Mouse (Mus musculus) stomach, embryonic 16.5 days (tissue): ENCODE results near the gene Nfix. TPM values are rescaled to one million over a fixed set of nuclear protein-coding genes. Genes with fewer than 3 reads are reported as not detected.

Source experiments
- ATAC-seq: fragments of 200-750 bp; cut with Nextera tagmentation; 2 replicates; pipeline ENCODE4 v1.8.0; 2017; ENCODE audit warnings: moderate number of reproducible peaks, moderate TSS enrichment; ENCODE audit not compliant: insufficient read depth, low FRiP score
- H3K27ac ChIP-seq: fragments of 300-500 bp; sonication (generic); 2 replicates; pipeline ENCODE4 v1.5.1; 2014; ENCODE audit warnings: low read length
- H3K27me3 ChIP-seq: fragments of 300-500 bp; sonication (generic); 2 replicates; pipeline ENCODE4 v1.6.1; 2014; ENCODE audit warnings: low read length, control low read depth, mixed read lengths; ENCODE audit not compliant: control insufficient read depth, insufficient read depth
- H3K36me3 ChIP-seq: fragments of 300-500 bp; sonication (generic); 2 replicates; pipeline ENCODE4 v1.6.1; 2014; ENCODE audit warnings: low read length; ENCODE audit not compliant: control insufficient read depth, insufficient read depth
- H3K4me1 ChIP-seq: fragments of 300-500 bp; sonication (generic); 2 replicates; pipeline ENCODE4 v1.6.1; 2014; ENCODE audit warnings: low read length, control low read depth, mixed read lengths; ENCODE audit not compliant: control insufficient read depth, insufficient read depth
- H3K4me2 ChIP-seq: fragments of 300-500 bp; sonication (generic); 2 replicates; pipeline ENCODE4 v1.6.1; 2014; ENCODE audit warnings: low read depth, low read length, mixed read lengths
- H3K4me3 ChIP-seq: fragments of 300-500 bp; sonication (generic); replicated peaks from 2 replicates; pipeline ENCODE4 v1.5.1; 2014; ENCODE audit warnings: mild to moderate bottlenecking, low read length
- H3K9ac ChIP-seq: fragments of 300-500 bp; sonication (generic); 2 replicates; pipeline ENCODE4 v1.6.1; 2014; ENCODE audit warnings: low read length
- H3K9me3 ChIP-seq: fragments of 300-500 bp; sonication (generic); replicated peaks from 2 replicates; pipeline ENCODE4 v1.6.1; 2016; ENCODE audit warnings: low read length, control low read depth; ENCODE audit not compliant: control insufficient read depth
- WGBS: fragments of 180-500 bp; shearing (Covaris S2); extraction: QIAGEN DNeasy Blood & Tissue Kit; methylation state at CpG from one replicate; pipeline ENCODE4 v1.1.7; 2014; 5-methylcytosine and 5-hydroxymethylcytosine counted together
- polyA plus RNA-seq: library from polyadenylated mRNA; unstranded; fragments of >200 nt; fragmentation: Nextera tagmentation; extraction: Ambion mirVana; gene quantifications from 2 replicates; pipeline ENCODE4 v1.2.1, GENCODE M21; 2015

Gene Nfix
- polyA plus RNA-seq, 1 experiment from 2014 or later: 37.8 TPM

DNA sequence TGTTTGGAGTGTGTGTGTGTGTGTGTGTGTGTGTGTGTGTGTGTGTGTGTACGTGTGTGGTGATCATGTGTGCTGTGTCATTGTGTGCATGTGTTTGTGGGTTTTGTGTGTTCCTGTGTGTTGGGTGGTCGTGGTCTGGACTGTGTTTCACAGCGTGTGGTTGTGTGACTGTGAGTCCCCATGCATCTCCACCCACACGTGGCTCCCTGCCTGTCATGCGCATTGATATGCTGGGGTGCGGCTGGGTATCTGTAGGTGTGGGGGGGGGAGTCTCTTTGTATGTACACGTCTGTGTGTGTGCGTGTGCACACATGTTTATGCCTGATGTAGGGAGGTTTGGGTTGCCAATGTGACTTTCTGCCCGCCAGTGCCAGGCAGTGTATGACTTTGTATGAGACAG lies 7.0 kb downstream of the Nfix start:
- H3K4me1 ChIP-seq: peaks cover 62% of the 10 kb centered on the region
- no peak overlapping the region; the same call in 1 of the 2 replicates for H3K9ac ChIP-seq
- H3K36me3 ChIP-seq: no peaks in the 10 kb centered on the region
- ATAC-seq: no peak
- 81% methylated on average over 9 of the region's 9 CpGs for WGBS
- no peaks in the 10 kb centered on the region for H3K9me3 ChIP-seq
- H3K4me2 ChIP-seq: 0 out of 2 replicates have a peak overlapping the region, but pooled peaks have one; percentile 36
- H3K27me3 ChIP-seq: 0 out of 2 replicates have a peak, but pooled peaks cover 4% of the 10 kb centered on the region
- no peak overlapping the region for H3K27ac ChIP-seq
- H3K4me3 ChIP-seq: no peak overlapping the region

DNA sequence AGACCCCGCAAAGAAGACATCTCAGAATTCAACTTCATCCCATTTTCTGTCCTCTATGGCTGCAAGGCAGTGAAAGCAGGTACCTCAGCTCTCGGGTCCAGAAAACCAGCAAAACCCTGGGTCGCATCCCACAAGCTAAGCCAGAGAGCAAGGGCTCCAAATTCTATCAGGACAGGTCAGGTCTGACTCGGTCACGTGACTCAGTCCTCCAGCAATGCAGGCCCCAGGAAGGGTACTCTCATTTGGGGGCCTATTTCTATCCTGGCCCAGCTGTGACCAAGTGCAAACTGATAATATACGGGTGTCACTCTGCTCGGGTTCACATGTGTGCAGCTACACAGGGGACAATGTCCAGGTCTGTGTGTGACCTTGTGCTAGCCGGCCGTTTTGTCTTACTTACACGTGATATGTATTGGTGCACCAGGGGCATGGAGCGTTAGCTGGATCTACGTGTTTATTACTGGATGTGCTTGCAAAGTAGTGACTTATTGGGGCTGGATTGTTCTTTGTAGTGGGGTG lies 7.7 kb downstream of the Nfix start:
- WGBS: 76% methylated on average over 12 of the region's 12 CpGs
- Histone ChIP-seq H3K9me3 (no peaks in the 10 kb centered on the region), H3K36me3 (no peaks in the 10 kb centered on the region), H3K27me3 (peaks cover 7% of the 10 kb centered on the region; the same call in 1 of the 2 replicates), H3K4me1 (peaks cover 55% of the 10 kb centered on the region), H3K9ac (no peak overlapping the region), H3K4me2 (no peak overlapping the region), H3K27ac (no peak overlapping the region), H3K4me3 (no peak overlapping the region)
- ATAC-seq: no peak

DNA sequence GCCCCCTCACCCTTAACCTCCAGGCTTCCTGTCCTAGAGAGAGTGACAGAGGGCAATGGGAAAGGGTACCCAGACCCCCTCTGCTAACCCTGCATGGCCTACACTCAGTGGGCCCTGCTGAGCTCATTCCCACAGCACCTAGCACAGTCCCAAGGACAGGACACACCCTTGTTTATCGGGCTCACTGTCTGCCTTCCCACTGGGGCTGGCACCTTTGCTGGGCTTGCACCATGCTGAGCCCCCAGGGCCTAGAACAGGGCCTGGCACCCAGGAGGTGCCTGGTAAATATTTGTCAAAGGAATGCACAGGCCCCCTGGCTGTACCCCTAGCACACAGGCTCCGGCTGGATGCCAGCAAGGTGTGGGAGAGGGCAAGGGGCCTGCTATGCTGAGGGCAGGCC lies 9.6 kb downstream of the Nfix start:
- 62% methylated on average over 2 of the region's 2 CpGs for WGBS
- no peak overlapping the region for H3K4me2 ChIP-seq
- H3K9me3 ChIP-seq: no peaks in the 10 kb centered on the region
- peaks cover 17% of the 10 kb centered on the region for H3K27me3 ChIP-seq
- no peak overlapping the region for H3K4me3 ChIP-seq
- ATAC-seq: no peak
- H3K9ac ChIP-seq: peak overlapping the region; percentile 27; the same call in 1 of the 2 replicates
- no peaks in the 10 kb centered on the region for H3K36me3 ChIP-seq
- peaks cover 74% of the 10 kb centered on the region for H3K4me1 ChIP-seq
- H3K27ac ChIP-seq: no peak overlapping the region

DNA sequence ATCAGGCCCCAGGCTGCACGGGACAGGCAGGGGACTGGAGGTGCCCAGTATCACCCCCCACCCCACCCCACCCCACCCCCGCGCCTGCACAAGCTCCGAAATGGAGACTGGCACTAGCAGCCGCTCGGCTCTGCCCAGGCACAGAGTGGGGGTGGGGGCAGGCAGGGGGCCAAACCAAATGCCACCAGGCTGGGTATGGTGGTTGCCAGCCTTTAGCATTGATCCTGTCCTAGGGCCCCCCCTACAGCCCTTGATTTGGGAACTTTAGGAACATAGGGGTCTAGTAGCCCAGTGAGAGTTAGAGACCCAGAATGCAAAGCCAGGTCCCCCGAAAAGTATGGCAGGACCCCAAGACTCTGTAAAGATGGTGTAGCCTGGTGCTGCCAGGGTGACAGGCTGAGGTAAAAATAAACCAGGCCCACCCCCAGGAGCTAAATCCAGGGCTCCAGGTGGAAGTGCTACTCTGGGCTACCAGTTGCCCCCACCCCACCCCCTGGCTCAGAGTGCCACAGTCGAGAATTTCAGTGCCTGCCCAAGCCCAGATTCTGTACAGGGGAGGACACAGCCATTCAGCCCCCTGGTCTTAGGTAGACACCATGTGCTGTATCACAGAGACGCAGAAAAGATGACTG lies 10.2 kb downstream of the Nfix start:
- no peaks in the 10 kb centered on the region for H3K9me3 ChIP-seq
- H3K9ac ChIP-seq: no peak overlapping the region
- 75% methylated on average over 9 of the region's 9 CpGs for WGBS
- no peak for ATAC-seq
- H3K27ac ChIP-seq: no peak overlapping the region
- no peak overlapping the region for H3K4me3 ChIP-seq
- H3K27me3 ChIP-seq: peaks cover 19% of the 10 kb centered on the region
- peaks cover 78% of the 10 kb centered on the region for H3K4me1 ChIP-seq
- no peaks in the 10 kb centered on the region for H3K36me3 ChIP-seq
- no peak overlapping the region for H3K4me2 ChIP-seq

DNA sequence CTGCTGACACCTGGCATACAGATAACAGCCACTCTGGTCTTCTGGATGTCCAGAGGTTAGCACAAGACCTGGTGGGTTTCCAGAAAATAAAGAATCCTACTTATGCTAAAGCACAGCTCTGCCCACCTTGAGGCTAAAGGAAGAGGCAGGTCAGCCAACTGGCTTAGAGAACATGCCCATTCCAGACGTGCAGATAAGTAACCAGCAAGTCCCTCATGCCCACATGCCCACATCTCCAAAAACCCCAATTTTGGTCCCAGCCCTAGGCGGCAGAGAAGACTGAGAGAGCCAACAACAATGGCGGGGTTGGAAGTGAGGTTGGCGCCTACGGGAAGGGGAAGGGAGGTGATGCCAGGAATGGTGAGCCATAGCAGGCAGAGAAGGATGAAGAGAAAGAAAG lies 10.8 kb downstream of the Nfix start:
- Histone ChIP-seq H3K4me1 (peaks cover 78% of the 10 kb centered on the region), H3K27me3 (peaks cover 25% of the 10 kb centered on the region), H3K4me3 (no peak overlapping the region), H3K27ac (peak overlapping the region; percentile 35; the same call in 1 of the 2 replicates), H3K36me3 (no peaks in the 10 kb centered on the region), H3K4me2 (peak overlapping the region; percentile 41), H3K9me3 (no peaks in the 10 kb centered on the region), H3K9ac (peak overlapping the region; percentile 8; the same call in 1 of the 2 replicates)
- WGBS: 61% methylated on average over 5 of the region's 5 CpGs
- no peak for ATAC-seq

DNA sequence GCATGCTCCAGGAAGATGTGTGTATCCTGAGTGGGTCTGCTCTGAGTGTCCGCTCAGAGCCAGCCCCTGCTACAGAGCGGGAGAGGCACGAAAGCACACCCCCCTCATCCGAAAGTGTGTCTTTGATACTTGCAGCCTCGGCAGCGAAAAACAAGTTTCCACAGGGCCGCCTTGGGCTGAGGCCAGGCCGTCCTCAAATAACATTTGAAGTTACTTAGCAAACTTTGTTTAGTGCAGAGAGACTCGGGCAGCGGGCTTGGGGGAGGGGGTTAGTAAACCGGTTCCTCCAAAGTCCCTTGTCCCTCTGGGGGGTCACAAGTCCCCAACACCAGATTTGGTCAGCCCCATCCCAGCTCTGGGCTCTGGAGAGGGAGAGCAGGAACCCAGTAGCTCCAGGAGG lies 11.2 kb downstream of the Nfix start:
- Histone ChIP-seq H3K9me3 (no peaks in the 10 kb centered on the region), H3K27me3 (peaks cover 29% of the 10 kb centered on the region), H3K36me3 (no peaks in the 10 kb centered on the region), H3K4me2 (peak overlapping the region; percentile 41), H3K4me3 (no peak overlapping the region), H3K27ac (peak overlapping the region; percentile 35; the same call in 1 of the 2 replicates), H3K4me1 (peaks cover 76% of the 10 kb centered on the region), H3K9ac (peak overlapping the region; percentile 8; the same call in 1 of the 2 replicates)
- WGBS: 18% methylated on average over 11 of the region's 11 CpGs
- no peak for ATAC-seq

DNA sequence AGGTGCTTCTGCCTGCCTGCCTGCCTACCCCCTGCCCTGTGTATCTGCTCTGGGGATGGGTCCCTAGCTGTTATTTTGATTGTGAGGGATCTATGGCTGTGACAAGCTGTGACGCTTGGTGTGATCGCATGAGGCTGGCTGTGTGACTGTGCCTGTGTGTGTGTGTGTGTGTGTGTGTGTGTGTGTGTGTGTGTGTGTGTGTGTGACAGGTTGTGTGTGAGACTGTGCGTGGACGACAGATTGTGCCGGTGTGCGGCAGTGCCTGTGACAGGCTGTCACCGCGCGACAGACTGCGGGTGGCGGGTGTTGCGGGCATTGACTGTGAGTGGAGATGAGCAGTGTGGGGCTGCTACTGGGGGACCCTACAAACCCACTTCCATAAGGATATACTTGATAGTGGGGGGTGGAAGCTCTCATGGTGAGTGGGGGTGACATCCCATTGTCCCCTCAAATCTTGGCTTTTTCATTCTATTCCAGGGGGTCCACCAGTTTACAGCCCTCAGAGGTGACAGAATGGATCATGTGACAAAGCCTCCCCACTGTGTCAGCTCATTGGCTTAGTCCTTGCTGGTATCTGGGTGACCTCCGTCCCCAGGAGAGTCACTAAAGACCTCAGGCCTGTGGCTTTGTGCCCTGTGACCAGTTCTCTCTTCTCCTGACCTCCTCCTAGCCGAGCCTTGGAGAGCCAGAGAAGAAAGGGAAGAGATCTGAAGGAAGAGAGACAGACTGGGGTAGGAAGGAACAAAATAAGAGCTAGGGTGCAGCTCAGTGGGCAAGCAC lies 12.4 kb downstream of the Nfix start:
- Histone ChIP-seq H3K4me1 (peaks cover 65% of the 10 kb centered on the region), H3K4me3 (no peak overlapping the region), H3K27ac (no peak overlapping the region), H3K36me3 (no peaks in the 10 kb centered on the region), H3K27me3 (peaks cover 37% of the 10 kb centered on the region), H3K9me3 (no peaks in the 10 kb centered on the region), H3K4me2 (no peak overlapping the region), H3K9ac (no peak overlapping the region)
- WGBS: 58% methylated on average over 14 of the region's 14 CpGs
- no peak for ATAC-seq

DNA sequence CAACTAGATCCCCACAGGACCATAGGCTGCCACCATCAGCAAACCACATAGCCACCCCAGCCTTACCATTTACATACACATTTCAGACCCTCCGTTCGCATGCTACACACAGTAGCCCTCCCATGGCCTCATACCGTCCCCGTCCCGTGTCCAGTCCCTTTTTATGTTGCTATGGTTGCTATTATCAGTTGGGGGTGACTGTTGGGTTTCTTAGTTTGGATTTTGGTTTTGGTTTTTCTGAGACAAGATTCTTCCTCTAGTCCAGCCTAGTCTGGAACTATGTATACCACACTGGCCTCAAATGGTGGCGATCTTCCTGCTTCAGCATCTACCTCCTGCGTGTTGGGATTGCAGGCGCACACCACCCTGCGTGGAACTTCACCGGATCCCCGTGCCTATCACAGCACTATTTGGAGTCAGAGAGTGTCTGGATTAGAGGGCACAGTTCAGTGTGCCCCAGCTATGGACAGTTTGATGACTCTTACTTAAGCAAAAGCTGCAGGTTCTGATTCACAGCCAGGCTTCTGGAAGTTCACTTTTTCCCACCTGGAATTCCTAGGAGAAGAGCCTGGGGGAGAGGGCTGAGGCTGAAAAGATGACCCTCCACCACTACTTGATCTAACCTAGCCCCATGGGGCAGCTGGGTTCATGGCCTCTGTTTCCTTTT lies 13.2 kb downstream of the Nfix start:
- Histone ChIP-seq H3K36me3 (no peaks in the 10 kb centered on the region), H3K27me3 (peaks cover 45% of the 10 kb centered on the region), H3K4me1 (peaks cover 64% of the 10 kb centered on the region), H3K4me3 (peak overlapping the region; percentile 13; the same call in 1 of the 2 replicates), H3K4me2 (peak overlapping the region; percentile 37), H3K27ac (no peak overlapping the region), H3K9me3 (no peaks in the 10 kb centered on the region), H3K9ac (peak overlapping the region; percentile 60; the same call in 1 of the 2 replicates)
- WGBS: 49% methylated on average over 11 of the region's 11 CpGs
- ATAC-seq: no peak
